Mouse (Mus musculus): ENCODE results near the gene Fhl4. TPM values are rescaled to one million over a fixed set of nuclear protein-coding genes. Genes with fewer than 3 reads are reported as not detected.
A peak's percentile ranks its signal among the peaks of the same experiment; 100 is the strongest.

Fhl4 gene
- polyA plus RNA-seq, 1 experiment from 2014 or later, result 3.9 TPM

DNA sequence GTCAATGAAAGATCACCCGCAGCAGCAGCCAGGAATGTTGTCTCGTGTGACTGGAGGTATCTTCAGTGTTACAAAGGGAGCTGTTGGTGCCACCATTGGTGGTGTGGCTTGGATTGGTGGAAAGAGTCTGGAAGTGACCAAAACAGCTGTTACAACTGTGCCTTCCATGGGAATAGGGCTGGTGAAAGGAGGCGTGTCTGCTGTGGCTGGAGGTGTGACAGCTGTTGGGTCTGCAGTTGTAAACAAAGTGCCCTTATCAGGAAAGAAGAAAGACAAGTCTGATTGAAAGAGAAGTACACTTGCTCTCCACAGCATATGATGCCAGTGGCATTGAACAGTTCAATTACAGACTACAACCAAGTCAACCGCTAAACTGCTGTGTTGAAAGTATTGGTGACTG, 12.1 kb upstream of the Fhl4 start:
- 92% methylated on average over 4 of the region's 4 CpGs for WGBS

DNA sequence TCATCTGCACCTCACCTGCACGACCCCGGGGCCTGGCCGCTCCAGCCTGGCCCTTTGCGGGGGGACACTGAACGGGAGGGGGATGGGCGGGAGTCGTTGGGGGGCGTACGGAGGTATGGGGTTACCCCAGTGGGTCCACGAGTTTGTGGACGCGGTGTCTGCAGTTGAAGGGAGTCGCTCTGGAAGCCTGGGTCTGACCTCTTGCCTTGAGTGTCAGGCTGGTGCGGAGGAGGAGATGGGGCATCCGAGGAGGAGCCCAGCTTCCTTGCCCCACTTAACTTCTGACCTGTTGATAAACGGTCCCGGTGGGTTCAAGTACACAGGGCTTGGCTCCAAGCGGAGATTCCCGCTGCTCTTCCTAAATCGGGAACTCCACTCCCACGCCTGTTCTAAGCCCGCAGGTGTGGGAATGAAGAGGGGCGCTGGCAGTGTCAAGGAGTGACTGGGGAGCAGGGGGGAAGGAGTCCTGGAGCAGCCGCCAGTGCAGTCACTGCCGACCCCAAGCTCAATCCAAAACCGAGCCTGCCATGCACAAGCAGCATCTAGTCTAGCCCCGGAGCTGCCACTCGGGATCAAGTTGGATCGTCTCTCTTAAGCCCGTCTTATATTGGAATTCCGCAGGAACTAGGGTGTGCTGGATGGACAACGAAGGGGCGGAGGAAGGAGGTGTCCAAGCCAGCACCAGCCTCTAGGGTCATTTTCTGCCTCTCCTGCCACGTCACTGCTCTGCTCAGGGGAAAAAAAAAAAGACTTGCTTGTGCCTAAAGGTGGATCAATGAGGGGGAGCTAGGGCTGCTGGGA, 990 bp upstream of the Fhl4 start:
- DNase-seq (ENCODE audit: low spot score) (peak; percentile 22), ATAC-seq (peak; percentile 6; the same call in 1 of the 2 replicates)
- Histone ChIP-seq H3K4me1 (ENCODE audit: control insufficient read depth, insufficient read depth, low read length) (peaks cover 11% of the 10 kb centered on the region), H3K4me2 (ENCODE audit: low read length) (peak overlapping the region; percentile 90), H3K4me3 (ENCODE audit: low read depth, low read length) (peak overlapping the region; percentile 94), H3K9ac (ENCODE audit: low read length) (peak overlapping the region; percentile 93), H3K9me3 (replicated peaks; ENCODE audit: control insufficient read depth, low read length) (no peaks in the 10 kb centered on the region), H3K27ac (ENCODE audit: low read depth, low read length) (peak overlapping the region; percentile 68; the same call in 1 of the 2 replicates), H3K27me3 (replicated peaks; ENCODE audit: control insufficient read depth, insufficient read depth, low read length) (no peaks in the 10 kb centered on the region), H3K36me3 (ENCODE audit: control insufficient read depth, insufficient read depth, low read length) (no peaks in the 10 kb centered on the region)
- 1% methylated on average over 34 of the region's 34 CpGs for WGBS

More for the DNA sequence above, 12.1 kb upstream of the Fhl4 start:
- Histone ChIP-seq H3K4me2 (ENCODE audit: low read length) (no peak overlapping the region), H3K27ac (ENCODE audit: low read depth, low read length) (no peak overlapping the region), H3K4me3 (ENCODE audit: low read depth, low read length) (no peak overlapping the region), H3K4me1 (ENCODE audit: control insufficient read depth, insufficient read depth, low read length) (no peaks in the 10 kb centered on the region), H3K9ac (ENCODE audit: low read length) (no peak overlapping the region), H3K27me3 (replicated peaks; ENCODE audit: control insufficient read depth, insufficient read depth, low read length) (no peaks in the 10 kb centered on the region), H3K9me3 (replicated peaks; ENCODE audit: control insufficient read depth, low read length) (no peaks in the 10 kb centered on the region), H3K36me3 (ENCODE audit: control insufficient read depth, insufficient read depth, low read length) (peaks cover 20% of the 10 kb centered on the region)
- ATAC-seq (no peak), DNase-seq (ENCODE audit: low spot score) (no peak)

DNA sequence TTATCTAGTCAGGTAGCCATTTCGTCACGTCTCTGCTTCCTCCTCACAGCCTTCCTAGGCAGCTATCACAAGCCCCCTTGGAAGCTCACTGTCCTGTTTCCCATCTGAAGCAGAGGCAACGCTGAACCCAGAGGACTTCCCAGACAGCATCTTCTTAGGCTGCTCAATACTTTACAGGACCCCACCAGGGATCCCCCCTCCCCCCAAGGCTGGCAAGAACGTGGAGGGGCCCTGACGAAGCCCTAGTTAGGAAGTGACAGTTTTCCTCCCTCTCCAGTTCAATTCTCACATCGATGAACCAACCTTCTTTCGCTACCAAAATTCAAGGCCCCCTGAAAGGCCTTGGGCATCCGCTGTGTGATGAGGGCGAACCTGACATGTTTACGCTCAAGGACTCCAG, 454 bp downstream of the Fhl4 start:
- peak overlapping the region; percentile 75 for H3K4me2 ChIP-seq (ENCODE audit: low read length)
- H3K36me3 ChIP-seq (ENCODE audit: control insufficient read depth, insufficient read depth, low read length), result no peaks in the 10 kb centered on the region
- peak overlapping the region; percentile 93 for H3K9ac ChIP-seq (ENCODE audit: low read length)
- H3K27ac ChIP-seq (ENCODE audit: low read depth, low read length), result peak overlapping the region; percentile 80
- H3K4me3 ChIP-seq (ENCODE audit: low read depth, low read length), result peak overlapping the region; percentile 94
- DNase-seq (ENCODE audit: low spot score), result peak; percentile 26
- under 1% methylated on average over 10 of the region's 10 CpGs for WGBS
- peak; percentile 24 for ATAC-seq
- no peaks in the 10 kb centered on the region for H3K9me3 ChIP-seq (replicated peaks; ENCODE audit: control insufficient read depth, low read length)
- no peaks in the 10 kb centered on the region for H3K27me3 ChIP-seq (replicated peaks; ENCODE audit: control insufficient read depth, insufficient read depth, low read length)
- peaks cover 11% of the 10 kb centered on the region for H3K4me1 ChIP-seq (ENCODE audit: control insufficient read depth, insufficient read depth, low read length)

DNA sequence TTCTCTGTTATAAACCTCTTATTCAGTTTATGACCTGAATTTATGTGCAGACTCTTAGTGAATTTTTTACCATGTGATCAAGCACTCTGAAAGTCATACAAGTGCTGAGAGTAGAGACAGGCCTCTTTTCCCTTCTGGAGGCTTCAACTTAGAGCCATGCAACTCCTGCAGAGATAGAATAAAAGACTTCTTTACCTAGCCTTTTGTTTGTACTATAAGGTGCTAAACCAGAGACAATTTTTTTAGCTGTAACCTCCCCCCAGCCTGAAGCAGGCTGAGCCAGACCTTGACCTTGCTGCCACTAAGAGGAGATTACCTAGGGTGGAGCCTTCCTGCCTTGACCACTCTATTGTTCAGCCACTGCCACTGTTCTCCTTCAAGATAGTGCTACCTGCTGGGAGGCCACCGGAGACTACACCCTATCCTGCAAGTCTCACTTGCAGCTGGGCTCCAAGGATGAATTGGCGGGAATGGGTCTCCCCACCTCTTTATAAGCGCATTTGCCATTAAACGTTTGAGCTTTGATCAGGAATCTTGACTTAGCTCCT, 30.6 kb downstream of the Fhl4 start:
- Histone ChIP-seq H3K9me3 (replicated peaks; ENCODE audit: control insufficient read depth, low read length) (no peaks in the 10 kb centered on the region), H3K4me1 (ENCODE audit: control insufficient read depth, insufficient read depth, low read length) (no peaks in the 10 kb centered on the region), H3K4me2 (ENCODE audit: low read length) (no peak overlapping the region), H3K27me3 (replicated peaks; ENCODE audit: control insufficient read depth, insufficient read depth, low read length) (no peaks in the 10 kb centered on the region), H3K4me3 (ENCODE audit: low read depth, low read length) (no peak overlapping the region), H3K9ac (ENCODE audit: low read length) (no peak overlapping the region), H3K36me3 (ENCODE audit: control insufficient read depth, insufficient read depth, low read length) (no peaks in the 10 kb centered on the region), H3K27ac (ENCODE audit: low read depth, low read length) (no peak overlapping the region)
- ATAC-seq (no peak), DNase-seq (ENCODE audit: low spot score) (no peak)
- 50% methylated on average over 4 of the region's 4 CpGs for WGBS

DNA sequence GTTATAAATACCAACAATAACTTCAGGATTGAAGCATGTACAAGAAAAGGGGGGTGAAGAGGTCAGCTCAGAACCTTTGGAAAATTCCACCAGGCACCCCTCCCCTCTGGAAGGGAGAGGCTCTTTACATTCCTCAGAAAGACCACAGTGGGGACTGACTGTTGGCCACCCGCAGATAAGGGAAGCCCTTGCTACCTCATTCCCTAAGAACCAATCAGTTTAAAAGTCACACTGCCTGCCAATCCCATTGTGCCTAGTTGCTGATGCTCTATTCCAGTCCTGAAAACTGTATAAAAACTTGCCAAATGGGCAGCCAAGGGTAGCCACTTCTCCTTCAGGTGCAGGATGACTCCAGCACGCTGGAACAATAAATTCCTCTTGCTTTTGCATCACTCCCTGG, 47.4 kb downstream of the Fhl4 start:
- H3K4me3 ChIP-seq (ENCODE audit: low read depth, low read length), result no peak overlapping the region
- H3K27me3 ChIP-seq (replicated peaks; ENCODE audit: control insufficient read depth, insufficient read depth, low read length), result no peaks in the 10 kb centered on the region
- ATAC-seq (no peak), DNase-seq (ENCODE audit: low spot score) (no peak)
- H3K27ac ChIP-seq (ENCODE audit: low read depth, low read length), result no peak overlapping the region
- H3K4me1 ChIP-seq (ENCODE audit: control insufficient read depth, insufficient read depth, low read length), result no peaks in the 10 kb centered on the region
- no peaks in the 10 kb centered on the region for H3K9me3 ChIP-seq (replicated peaks; ENCODE audit: control insufficient read depth, low read length)
- WGBS, result 81% methylated on average over 2 of the region's 2 CpGs
- H3K36me3 ChIP-seq (ENCODE audit: control insufficient read depth, insufficient read depth, low read length), result no peaks in the 10 kb centered on the region
- H3K9ac ChIP-seq (ENCODE audit: low read length), result no peak overlapping the region
- no peak overlapping the region for H3K4me2 ChIP-seq (ENCODE audit: low read length)

DNA sequence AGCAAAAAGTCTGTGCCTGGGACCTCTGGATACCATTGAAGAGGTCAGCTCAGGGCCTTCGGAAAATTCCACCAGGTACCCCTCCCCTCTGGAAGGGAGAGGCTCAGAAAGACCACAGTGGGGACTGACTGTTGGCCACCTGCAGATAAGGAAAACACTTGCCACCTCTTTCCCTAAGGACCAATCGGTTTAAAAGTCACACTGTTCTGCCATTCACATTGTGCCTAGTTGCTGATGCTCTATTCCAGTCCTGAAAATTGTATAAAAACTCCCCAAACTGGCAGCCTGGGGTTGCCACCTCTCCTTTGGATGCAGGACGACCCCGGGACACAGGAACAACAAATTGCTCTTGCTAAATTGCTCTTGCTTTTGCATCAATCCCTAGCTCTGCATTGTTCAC, 49.8 kb downstream of the Fhl4 start:
- Histone ChIP-seq H3K4me3 (ENCODE audit: low read depth, low read length) (no peak overlapping the region), H3K4me2 (ENCODE audit: low read length) (no peak overlapping the region), H3K9ac (ENCODE audit: low read length) (no peak overlapping the region), H3K9me3 (replicated peaks; ENCODE audit: control insufficient read depth, low read length) (no peaks in the 10 kb centered on the region), H3K27ac (ENCODE audit: low read depth, low read length) (no peak overlapping the region), H3K36me3 (ENCODE audit: control insufficient read depth, insufficient read depth, low read length) (no peaks in the 10 kb centered on the region), H3K4me1 (ENCODE audit: control insufficient read depth, insufficient read depth, low read length) (no peaks in the 10 kb centered on the region), H3K27me3 (replicated peaks; ENCODE audit: control insufficient read depth, insufficient read depth, low read length) (no peaks in the 10 kb centered on the region)
- ATAC-seq, result no peak
- 32% methylated on average over 4 of the region's 4 CpGs for WGBS
- DNase-seq (ENCODE audit: low spot score), result no peak

DNA sequence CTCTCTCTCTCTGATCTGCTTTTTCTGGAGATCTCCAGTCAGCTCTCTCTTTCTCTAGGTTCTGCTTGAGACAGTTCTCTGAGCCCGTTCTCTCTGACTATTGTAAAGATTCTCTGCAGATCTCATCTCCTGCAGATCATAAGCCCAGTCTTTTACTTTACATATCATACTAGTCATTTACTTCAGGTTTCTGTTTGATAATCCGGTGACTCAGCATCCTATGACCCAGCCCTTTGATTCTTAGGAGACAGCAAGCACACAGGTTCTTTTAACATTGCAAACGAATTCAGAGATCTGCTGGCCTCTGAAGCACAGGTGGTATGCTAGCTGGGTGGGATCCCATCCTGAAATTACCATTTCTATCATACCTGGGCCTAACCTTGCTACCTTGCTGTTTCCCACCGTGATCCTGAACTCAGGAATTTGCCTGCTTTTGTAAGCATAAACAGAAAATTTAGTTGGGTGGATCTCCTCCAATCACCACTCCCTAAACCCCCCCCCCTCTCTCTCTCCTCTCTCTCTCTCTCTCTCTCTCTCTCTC, 51.6 kb downstream of the Fhl4 start:
- DNase-seq (ENCODE audit: low spot score), result no peak
- no peaks in the 10 kb centered on the region for H3K36me3 ChIP-seq (ENCODE audit: control insufficient read depth, insufficient read depth, low read length)
- H3K27ac ChIP-seq (ENCODE audit: low read depth, low read length), result no peak overlapping the region
- H3K9ac ChIP-seq (ENCODE audit: low read length), result no peak overlapping the region
- H3K9me3 ChIP-seq (replicated peaks; ENCODE audit: control insufficient read depth, low read length), result no peaks in the 10 kb centered on the region
- no peak overlapping the region for H3K4me2 ChIP-seq (ENCODE audit: low read length)
- no peaks in the 10 kb centered on the region for H3K27me3 ChIP-seq (replicated peaks; ENCODE audit: control insufficient read depth, insufficient read depth, low read length)
- no peak for ATAC-seq
- WGBS, result 56% methylated on average over 4 of the region's 4 CpGs
- no peaks in the 10 kb centered on the region for H3K4me1 ChIP-seq (ENCODE audit: control insufficient read depth, insufficient read depth, low read length)
- H3K4me3 ChIP-seq (ENCODE audit: low read depth, low read length), result no peak overlapping the region

DNA sequence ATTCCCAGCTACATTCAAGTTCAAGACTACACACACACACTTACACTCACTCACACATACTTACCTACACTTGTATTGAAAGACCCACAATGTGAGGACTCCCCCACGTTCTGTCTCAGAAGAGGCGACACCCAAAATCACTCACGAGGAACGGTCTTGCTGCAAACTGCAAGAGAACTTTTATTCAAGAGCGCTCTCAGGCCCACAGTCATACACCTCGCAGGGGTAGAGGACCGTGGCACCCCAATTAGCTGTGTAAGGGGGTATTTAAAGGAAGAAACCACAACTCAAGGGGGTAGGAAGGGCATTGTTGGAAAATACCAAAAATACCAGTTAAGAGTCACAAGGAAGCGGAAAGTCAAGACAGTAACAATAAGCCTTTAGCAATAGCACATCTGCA, 54.3 kb downstream of the Fhl4 start:
- Histone ChIP-seq H3K27me3 (replicated peaks; ENCODE audit: control insufficient read depth, insufficient read depth, low read length) (0 out of 2 replicates have a peak, but pooled peaks cover 2% of the 10 kb centered on the region), H3K4me1 (ENCODE audit: control insufficient read depth, insufficient read depth, low read length) (no peaks in the 10 kb centered on the region; the same call in none of the 2 replicates), H3K4me3 (ENCODE audit: low read depth, low read length) (no peak overlapping the region), H3K27ac (ENCODE audit: low read depth, low read length) (no peak overlapping the region), H3K4me2 (ENCODE audit: low read length) (no peak overlapping the region), H3K9me3 (replicated peaks; ENCODE audit: control insufficient read depth, low read length) (no peaks in the 10 kb centered on the region), H3K9ac (ENCODE audit: low read length) (no peak overlapping the region), H3K36me3 (ENCODE audit: control insufficient read depth, insufficient read depth, low read length) (no peaks in the 10 kb centered on the region)
- no peak for ATAC-seq
- 91% methylated on average over 8 of the region's 8 CpGs for WGBS
- no peak for DNase-seq (ENCODE audit: low spot score)

DNA sequence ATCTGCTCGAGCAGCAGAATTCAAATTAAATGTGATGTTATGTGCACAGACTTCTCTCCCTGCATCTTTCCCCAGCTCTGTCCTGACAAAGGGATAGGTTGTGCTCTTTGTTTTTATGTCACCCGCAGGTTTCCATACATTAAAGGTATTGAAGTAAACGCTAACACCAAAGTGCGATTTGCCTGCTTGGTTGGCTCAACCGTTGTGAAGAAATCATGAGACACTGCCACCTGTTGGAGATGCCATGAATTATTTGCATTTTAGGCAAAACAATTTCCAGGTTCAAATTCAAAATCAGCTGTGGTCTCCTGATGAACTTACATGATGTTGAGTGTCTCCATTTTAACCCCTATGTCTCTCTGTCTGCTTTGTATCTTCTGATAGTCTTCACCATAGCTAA, 55.7 kb downstream of the Fhl4 start:
- WGBS, result 14% methylated on average over 5 of the region's 5 CpGs
- Histone ChIP-seq H3K9ac (ENCODE audit: low read length) (no peak overlapping the region), H3K4me2 (ENCODE audit: low read length) (no peak overlapping the region), H3K27me3 (replicated peaks; ENCODE audit: control insufficient read depth, insufficient read depth, low read length) (0 out of 2 replicates have a peak, but pooled peaks cover 2% of the 10 kb centered on the region), H3K4me1 (ENCODE audit: control insufficient read depth, insufficient read depth, low read length) (no peaks in the 10 kb centered on the region; the same call in none of the 2 replicates), H3K27ac (ENCODE audit: low read depth, low read length) (no peak overlapping the region), H3K4me3 (ENCODE audit: low read depth, low read length) (no peak overlapping the region), H3K36me3 (ENCODE audit: control insufficient read depth, insufficient read depth, low read length) (no peaks in the 10 kb centered on the region), H3K9me3 (replicated peaks; ENCODE audit: control insufficient read depth, low read length) (no peaks in the 10 kb centered on the region)
- ATAC-seq (no peak), DNase-seq (ENCODE audit: low spot score) (peak; percentile 78)

Data from forebrain, embryonic 14.5 days (tissue).